Comparison of ENCODE assay signal across 9 mouse cellular contexts in the genomic region with DNA sequence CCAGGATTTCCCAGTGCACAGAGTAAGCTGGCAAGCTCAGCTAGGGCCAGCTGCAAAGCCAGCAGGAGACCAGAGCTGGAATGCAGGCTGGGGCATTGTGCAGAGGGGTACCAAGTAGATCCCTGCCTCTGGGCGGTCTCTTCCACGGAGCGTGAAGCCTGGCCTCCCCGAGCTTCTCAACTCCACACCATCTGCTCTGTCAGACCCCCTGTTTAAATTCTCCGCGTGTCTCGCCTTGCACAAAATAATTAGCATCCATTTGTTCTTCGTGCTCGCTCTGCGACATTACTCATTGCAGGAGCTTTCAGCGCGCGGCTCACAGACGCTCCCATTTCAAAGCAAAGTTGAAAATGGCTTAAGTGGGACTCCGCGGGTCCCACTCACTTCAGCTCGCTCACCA.
DNase-seq lines count a peak whose midpoint lies in the region; ATAC-seq and TF ChIP-seq lines count a peak whose summit lies in the region.
"Had no signal": no experiment of that assay in that cellular context is flagged by ENCODE, and none has a peak within 500 bp of the region (broad histone marks: within the 10 kb centered on the region; RNA-seq: fewer than 3 reads in every experiment).

No protein-coding gene starts in this region.

- no peak for ATAC-seq in kidney, embryonic 14.5 days (ENCODE audit: low FRiP score, low TSS enrichment)
- peak; percentile 97 for ATAC-seq in forebrain, embryonic 16.5 days
- peak; percentile 83 for ATAC-seq in neural tube, embryonic 15.5 days (ENCODE audit: low FRiP score)
- no peak for ATAC-seq in liver, embryonic 12.5 days

- peak overlapping the region; percentile 34 for H3K4me2 ChIP-seq in kidney, embryonic 14.5 days (replicated peaks; ENCODE audit: low read depth, low read length)
- peak overlapping the region; percentile 52 for H3K4me2 ChIP-seq in forebrain, embryonic 16.5 days (ENCODE audit: low read length)
- peak overlapping the region; percentile 52 for H3K4me2 ChIP-seq in neural tube, embryonic 15.5 days
- H3K4me2 ChIP-seq in liver, embryonic 12.5 days = no peak overlapping the region
- H3K4me2 ChIP-seq: heart, embryonic 15.5 days had no signal

- H3K9me3 ChIP-seq in kidney, embryonic 14.5 days (ENCODE audit: control insufficient read depth, low read length) = no peaks in the 10 kb centered on the region
- no peaks in the 10 kb centered on the region for H3K9me3 ChIP-seq in forebrain, embryonic 16.5 days (ENCODE audit: control insufficient read depth, low read length)
- H3K9me3 ChIP-seq in neural tube, embryonic 15.5 days (replicated peaks) = no peaks in the 10 kb centered on the region
- H3K9me3 ChIP-seq in liver, embryonic 12.5 days (replicated peaks) = no peaks in the 10 kb centered on the region
- H3K9me3 ChIP-seq: heart, embryonic 15.5 days had no signal

- TF ChIP-seq CTCF in left cerebral cortex, adult 2 months (IDR thresholded peaks at IDR 0.05) = no peak; the same call in 1 of the 2 replicates

- H3K36me3 ChIP-seq in kidney, embryonic 14.5 days (ENCODE audit: control insufficient read depth, insufficient read depth, low read length) = no peaks in the 10 kb centered on the region
- no peaks in the 10 kb centered on the region for H3K36me3 ChIP-seq in forebrain, embryonic 16.5 days (ENCODE audit: control insufficient read depth, insufficient read depth)
- H3K36me3 ChIP-seq in neural tube, embryonic 15.5 days = no peaks in the 10 kb centered on the region
- no peaks in the 10 kb centered on the region for H3K36me3 ChIP-seq in liver, embryonic 12.5 days
- H3K36me3 ChIP-seq: heart, embryonic 15.5 days had no signal

- H3K27me3 ChIP-seq in kidney, embryonic 14.5 days (ENCODE audit: control insufficient read depth, insufficient read depth, low read length) = peaks cover 3% of the 10 kb centered on the region; the same call in 1 of the 2 replicates
- H3K27me3 ChIP-seq in forebrain, embryonic 16.5 days (replicated peaks; ENCODE audit: control insufficient read depth, insufficient read depth, low read length) = no peaks in the 10 kb centered on the region
- no peaks in the 10 kb centered on the region for H3K27me3 ChIP-seq in neural tube, embryonic 15.5 days (replicated peaks)
- H3K27me3 ChIP-seq in liver, embryonic 12.5 days (replicated peaks) = peaks cover 17% of the 10 kb centered on the region; the same call in 1 of the 2 replicates

- peak overlapping the region; percentile 38; the same call in 1 of the 2 replicates for H3K9ac ChIP-seq in kidney, embryonic 14.5 days (ENCODE audit: low read depth, low read length)
- H3K9ac ChIP-seq in forebrain, embryonic 16.5 days (replicated peaks; ENCODE audit: low read depth, low read length) = peak overlapping the region; percentile 9
- no peak overlapping the region for H3K9ac ChIP-seq in neural tube, embryonic 15.5 days (replicated peaks)
- no peak overlapping the region for H3K9ac ChIP-seq in liver, embryonic 12.5 days
- H3K9ac ChIP-seq: heart, embryonic 15.5 days had no signal

- 2% methylated on average over 17 of the region's 17 CpGs for WGBS in kidney, embryonic 14.5 days
- under 1% methylated on average over 17 of the region's 17 CpGs for WGBS in forebrain, embryonic 16.5 days
- WGBS in neural tube, embryonic 15.5 days = under 1% methylated on average over 17 of the region's 17 CpGs
- 15% methylated on average over 17 of the region's 17 CpGs for WGBS in liver, embryonic 12.5 days (ENCODE audit: insufficient replicate concordance)

- no peak overlapping the region; the same call in 1 of the 2 replicates for H3K4me3 ChIP-seq in kidney, embryonic 14.5 days (ENCODE audit: low read length)
- peak overlapping the region; percentile 22 for H3K4me3 ChIP-seq in forebrain, embryonic 16.5 days (replicated peaks; ENCODE audit: low read length)
- peak overlapping the region; percentile 23; the same call in 1 of the 2 replicates for H3K4me3 ChIP-seq in left cerebral cortex, adult 2 months
- 0 out of 2 replicates have a peak overlapping the region, but pooled peaks have one; percentile 18 for H3K4me3 ChIP-seq in neural tube, embryonic 15.5 days (replicated peaks)
- no peak overlapping the region for H3K4me3 ChIP-seq in liver, embryonic 12.5 days
- H3K4me3 ChIP-seq: heart, embryonic 15.5 days had no signal

- intact Hi-C loops in left cerebral cortex, adult 2 months (cut with DNase I) = loop anchor here (5.0 kb wide), 2 partner anchors 212 to 312 kb away; no protein-coding TSS in a partner anchor

- no peak for DNase-seq in kidney, postnatal 14 days
- peak; percentile 42 to 56 for DNase-seq in left cerebral cortex, adult 2 months (ENCODE audit: extremely low spot score in 1 of 2, low spot score in 2 of 2)
- DNase-seq in lung, postnatal 36 days = no peak
- no peak for DNase-seq in urinary bladder, postnatal 4 days (ENCODE audit: low spot score in 2 of 2)

- 0 out of 2 replicates have a peak, but pooled peaks cover 3% of the 10 kb centered on the region for H3K4me1 ChIP-seq in kidney, embryonic 14.5 days (ENCODE audit: control insufficient read depth, insufficient read depth, low read length)
- H3K4me1 ChIP-seq in forebrain, embryonic 16.5 days (replicated peaks; ENCODE audit: control insufficient read depth, insufficient read depth, low read length) = peaks cover 34% of the 10 kb centered on the region
- H3K4me1 ChIP-seq in neural tube, embryonic 15.5 days = peaks cover 26% of the 10 kb centered on the region
- no peaks in the 10 kb centered on the region for H3K4me1 ChIP-seq in liver, embryonic 12.5 days
- H3K4me1 ChIP-seq: heart, embryonic 15.5 days had no signal

- no peak overlapping the region for H3K27ac ChIP-seq in kidney, embryonic 14.5 days (ENCODE audit: low read depth, low read length)
- H3K27ac ChIP-seq in forebrain, embryonic 16.5 days (ENCODE audit: low read length) = peak overlapping the region; percentile 89
- H3K27ac ChIP-seq in left cerebral cortex, adult 2 months = peak overlapping the region; percentile 81
- peak overlapping the region; percentile 54 for H3K27ac ChIP-seq in neural tube, embryonic 15.5 days (replicated peaks)
- no peak overlapping the region for H3K27ac ChIP-seq in liver, embryonic 12.5 days
- H3K27ac ChIP-seq: heart, embryonic 15.5 days had no signal

Comparison
In these comparisons a context has a peak if more than half of its experiments do, and no peak if none do; other contexts are left out.
1. ATAC-seq: peak in forebrain, embryonic 16.5 days (single experiment) and neural tube, embryonic 15.5 days (single experiment); none in kidney, embryonic 14.5 days (single experiment) and liver, embryonic 12.5 days (single experiment).
2. H3K27ac ChIP-seq: peak in forebrain, embryonic 16.5 days (single experiment), left cerebral cortex, adult 2 months (single experiment) and neural tube, embryonic 15.5 days (single experiment); none in kidney, embryonic 14.5 days (single experiment) and liver, embryonic 12.5 days (single experiment).
3. H3K4me3 ChIP-seq: peak in forebrain, embryonic 16.5 days (single experiment), left cerebral cortex, adult 2 months (single experiment) and neural tube, embryonic 15.5 days (single experiment); none in kidney, embryonic 14.5 days (single experiment) and liver, embryonic 12.5 days (single experiment).
4. H3K9ac ChIP-seq: peak in kidney, embryonic 14.5 days (single experiment) and forebrain, embryonic 16.5 days (single experiment); none in neural tube, embryonic 15.5 days (single experiment) and liver, embryonic 12.5 days (single experiment).
5. DNase-seq: peak in left cerebral cortex, adult 2 months (2 of 2); none in kidney, postnatal 14 days (single experiment), lung, postnatal 36 days (single experiment) and urinary bladder, postnatal 4 days (0 of 2).